Mouse (Mus musculus): ENCODE measurements around the gene Bean1. TPM values are rescaled to one million over a fixed set of nuclear protein-coding genes. Genes with fewer than 3 reads are reported as not detected.

Bean1 gene
- total and polyA plus RNA-seq, 2 experiments from 2014 or later, result 0.57 to 3.9 TPM

DNA sequence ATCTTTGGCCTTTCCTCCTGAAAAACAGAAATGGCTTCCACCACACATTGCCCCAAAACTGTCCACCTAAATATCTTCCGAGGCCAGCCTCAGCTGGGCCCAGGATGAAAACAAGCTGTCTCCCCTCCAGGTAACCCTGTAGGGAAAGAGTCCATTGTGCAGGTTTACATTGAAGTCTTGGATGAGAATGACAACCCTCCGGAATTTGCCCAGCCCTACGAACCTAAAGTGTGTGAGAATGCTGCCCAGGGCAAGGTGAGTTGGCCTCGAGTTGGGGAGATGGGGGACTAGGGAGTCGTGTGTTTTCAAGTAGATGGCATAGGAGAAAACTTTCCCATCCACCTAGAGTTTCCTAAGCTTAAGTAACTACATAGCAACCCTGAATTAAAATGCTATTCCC lies 32.6 kb upstream of the Bean1 start:
- 77% methylated on average over 5 of the region's 5 CpGs for WGBS
- H3K9me3 ChIP-seq (replicated peaks; ENCODE audit: control insufficient read depth, low read length), result no peaks in the 10 kb centered on the region
- no peak overlapping the region for H3K4me2 ChIP-seq (ENCODE audit: low read depth, low read length)
- no peak overlapping the region for H3K9ac ChIP-seq (replicated peaks; ENCODE audit: low read depth, low read length)
- no peaks in the 10 kb centered on the region; the same call in 1 of the 2 replicates for H3K27me3 ChIP-seq (ENCODE audit: control insufficient read depth, insufficient read depth, low read length)
- ATAC-seq (ENCODE audit: insufficient read depth, low read depth) (no peak), DNase-seq (ENCODE audit: low spot score) (no peak)
- no peak for TF ChIP-seq CTCF (IDR thresholded peaks at IDR 0.05; ENCODE audit: low read depth)
- no peak for TF ChIP-seq EP300 (IDR thresholded peaks at IDR 0.05; ENCODE audit: low read depth)
- H3K36me3 ChIP-seq (replicated peaks; ENCODE audit: control insufficient read depth, insufficient read depth, low read length), result peaks cover 21% of the 10 kb centered on the region
- no peaks in the 10 kb centered on the region for H3K4me1 ChIP-seq (ENCODE audit: control insufficient read depth, insufficient read depth)
- H3K27ac ChIP-seq (ENCODE audit: low read depth), result no peak overlapping the region
- no peak overlapping the region for H3K4me3 ChIP-seq (ENCODE audit: low read depth, low read length)

DNA sequence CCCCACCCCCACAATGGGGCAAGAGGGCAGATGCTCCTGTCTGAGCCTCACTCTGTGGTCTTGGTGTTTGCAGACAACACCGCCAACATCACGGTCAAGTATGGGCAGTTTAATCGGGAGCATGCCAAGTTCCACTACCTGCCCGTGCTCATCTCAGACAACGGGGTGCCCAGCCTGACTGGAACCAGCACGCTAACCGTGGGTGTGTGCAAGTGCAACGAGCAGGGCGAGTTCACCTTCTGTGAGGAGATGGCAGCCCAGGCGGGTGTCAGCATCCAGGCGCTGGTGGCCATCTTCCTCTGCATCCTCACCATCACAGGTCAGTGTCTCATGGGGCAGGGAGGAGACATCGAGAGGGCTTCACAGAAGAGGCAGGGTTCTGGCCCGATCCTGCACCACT lies 29.6 kb upstream of the Bean1 start:
- no peak for TF ChIP-seq CTCF (IDR thresholded peaks at IDR 0.05; ENCODE audit: low read depth)
- no peak for TF ChIP-seq EP300 (IDR thresholded peaks at IDR 0.05; ENCODE audit: low read depth)
- H3K36me3 ChIP-seq (replicated peaks; ENCODE audit: control insufficient read depth, insufficient read depth, low read length), result peaks cover 24% of the 10 kb centered on the region
- DNase-seq (ENCODE audit: low spot score), result no peak
- ATAC-seq (ENCODE audit: insufficient read depth, low read depth), result no peak
- WGBS, result 83% methylated on average over 13 of the region's 13 CpGs
- no peak overlapping the region for H3K4me3 ChIP-seq (ENCODE audit: low read depth, low read length)
- no peak overlapping the region for H3K4me2 ChIP-seq (ENCODE audit: low read depth, low read length)
- H3K27me3 ChIP-seq (ENCODE audit: control insufficient read depth, insufficient read depth, low read length), result no peaks in the 10 kb centered on the region; the same call in 1 of the 2 replicates
- no peak overlapping the region for H3K27ac ChIP-seq (ENCODE audit: low read depth)
- H3K9ac ChIP-seq (replicated peaks; ENCODE audit: low read depth, low read length), result no peak overlapping the region
- H3K9me3 ChIP-seq (replicated peaks; ENCODE audit: control insufficient read depth, low read length), result no peaks in the 10 kb centered on the region
- no peaks in the 10 kb centered on the region for H3K4me1 ChIP-seq (ENCODE audit: control insufficient read depth, insufficient read depth)

DNA sequence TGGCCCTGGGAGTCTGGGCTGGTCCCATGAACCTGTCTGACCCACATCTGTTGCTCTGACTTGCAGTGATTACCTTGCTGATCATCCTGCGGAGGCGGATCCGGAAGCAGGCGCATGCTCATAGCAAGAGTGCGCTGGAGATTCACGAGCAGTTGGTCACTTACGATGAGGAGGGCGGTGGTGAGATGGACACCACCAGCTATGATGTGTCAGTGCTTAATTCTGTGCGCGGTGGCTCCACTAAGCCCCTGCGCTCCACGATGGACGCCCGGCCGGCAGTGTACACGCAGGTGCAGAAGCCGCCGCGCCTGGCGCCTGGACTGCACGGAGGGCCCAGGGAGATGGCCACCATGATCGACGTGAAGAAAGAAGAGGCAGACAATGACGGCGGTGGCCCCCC lies 27.8 kb upstream of the Bean1 start:
- H3K9ac ChIP-seq (replicated peaks; ENCODE audit: low read depth, low read length), result no peak overlapping the region
- no peak for TF ChIP-seq EP300 (IDR thresholded peaks at IDR 0.05; ENCODE audit: low read depth)
- no peaks in the 10 kb centered on the region for H3K9me3 ChIP-seq (replicated peaks; ENCODE audit: control insufficient read depth, low read length)
- DNase-seq (ENCODE audit: low spot score) (no peak), ATAC-seq (ENCODE audit: insufficient read depth, low read depth) (no peak)
- H3K4me3 ChIP-seq (ENCODE audit: low read depth, low read length), result no peak overlapping the region
- H3K36me3 ChIP-seq (replicated peaks; ENCODE audit: control insufficient read depth, insufficient read depth, low read length), result peaks cover 21% of the 10 kb centered on the region
- H3K4me1 ChIP-seq (ENCODE audit: control insufficient read depth, insufficient read depth), result no peaks in the 10 kb centered on the region
- no peak overlapping the region for H3K4me2 ChIP-seq (ENCODE audit: low read depth, low read length)
- H3K27ac ChIP-seq (ENCODE audit: low read depth), result no peak overlapping the region
- 84% methylated on average over 25 of the region's 25 CpGs for WGBS
- no peaks in the 10 kb centered on the region; the same call in 1 of the 2 replicates for H3K27me3 ChIP-seq (ENCODE audit: control insufficient read depth, insufficient read depth, low read length)

DNA sequence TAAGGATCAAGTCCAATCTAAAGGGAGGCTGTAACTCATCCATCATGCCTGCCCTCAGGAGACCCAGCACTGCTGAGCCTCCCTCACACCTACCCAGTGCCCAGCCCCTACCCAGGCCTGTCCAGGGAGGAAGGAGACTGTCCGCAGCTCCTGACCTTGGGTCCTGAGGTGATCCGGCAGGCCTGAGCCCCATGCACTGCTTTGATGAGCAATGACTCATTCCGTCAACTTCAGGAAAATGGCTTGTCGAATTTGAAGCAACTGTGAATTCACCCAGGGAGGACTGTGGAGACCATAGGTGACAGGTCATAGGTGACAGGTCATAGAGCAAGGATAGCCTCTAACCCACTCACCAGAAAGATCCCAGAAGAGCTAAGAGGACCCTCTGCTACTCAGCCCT lies 26.9 kb upstream of the Bean1 start:
- no peak overlapping the region for H3K9ac ChIP-seq (replicated peaks; ENCODE audit: low read depth, low read length)
- no peaks in the 10 kb centered on the region; the same call in 1 of the 2 replicates for H3K27me3 ChIP-seq (ENCODE audit: control insufficient read depth, insufficient read depth, low read length)
- TF ChIP-seq CTCF (IDR thresholded peaks at IDR 0.05; ENCODE audit: low read depth) (no peak), EP300 (IDR thresholded peaks at IDR 0.05; ENCODE audit: low read depth) (no peak)
- no peak overlapping the region for H3K27ac ChIP-seq (ENCODE audit: low read depth)
- 66% methylated on average over 4 of the region's 4 CpGs for WGBS
- peaks cover 17% of the 10 kb centered on the region for H3K36me3 ChIP-seq (replicated peaks; ENCODE audit: control insufficient read depth, insufficient read depth, low read length)
- no peak overlapping the region for H3K4me2 ChIP-seq (ENCODE audit: low read depth, low read length)
- H3K4me1 ChIP-seq (ENCODE audit: control insufficient read depth, insufficient read depth), result no peaks in the 10 kb centered on the region
- no peaks in the 10 kb centered on the region for H3K9me3 ChIP-seq (replicated peaks; ENCODE audit: control insufficient read depth, low read length)
- ATAC-seq (ENCODE audit: insufficient read depth, low read depth), result no peak
- no peak overlapping the region for H3K4me3 ChIP-seq (ENCODE audit: low read depth, low read length)
- DNase-seq (ENCODE audit: low spot score), result no peak

DNA sequence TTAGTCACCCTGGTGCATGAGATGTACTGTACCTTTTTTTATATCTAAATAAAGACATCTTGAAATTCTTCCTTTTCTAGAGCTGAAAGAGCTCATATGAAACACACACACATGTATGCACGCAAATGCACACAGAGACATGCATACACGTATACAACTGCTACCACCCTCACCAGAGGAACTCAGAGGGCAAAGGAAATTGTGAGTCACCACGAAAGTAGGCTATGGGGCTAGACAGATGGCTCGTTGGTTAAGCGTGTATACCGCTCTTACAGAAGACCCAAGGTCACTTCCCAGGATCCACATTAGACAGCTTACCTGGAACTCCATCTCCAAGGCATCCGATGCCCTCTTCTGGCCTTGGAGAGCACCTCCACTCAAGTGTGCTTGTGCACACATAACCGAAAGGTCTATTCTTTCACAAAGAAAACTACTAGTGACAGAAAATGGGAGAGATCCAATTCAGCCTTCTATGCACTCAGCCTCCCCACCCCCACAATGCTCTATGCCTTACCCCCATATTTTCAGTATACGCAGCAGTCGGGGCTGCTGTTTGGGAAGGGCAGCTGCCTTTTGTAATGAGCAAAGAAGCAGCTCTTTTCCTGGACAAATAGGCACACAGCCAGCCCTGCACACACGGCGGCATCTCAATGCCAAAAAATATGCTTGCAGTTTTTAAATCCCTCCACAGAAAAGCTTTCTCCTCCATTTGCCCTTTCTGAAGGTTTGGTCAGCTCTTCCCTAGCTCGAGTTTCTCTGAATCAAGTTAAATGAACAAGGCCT lies 25.6 kb upstream of the Bean1 start:
- no peaks in the 10 kb centered on the region for H3K9me3 ChIP-seq (replicated peaks; ENCODE audit: control insufficient read depth, low read length)
- TF ChIP-seq EP300 (IDR thresholded peaks at IDR 0.05; ENCODE audit: low read depth) (no peak), CTCF (IDR thresholded peaks at IDR 0.05; ENCODE audit: low read depth) (peak; percentile 22; the same call in 1 of the 2 replicates)
- H3K4me3 ChIP-seq (ENCODE audit: low read depth, low read length), result no peak overlapping the region
- no peaks in the 10 kb centered on the region for H3K4me1 ChIP-seq (ENCODE audit: control insufficient read depth, insufficient read depth)
- no peak overlapping the region for H3K27ac ChIP-seq (ENCODE audit: low read depth)
- DNase-seq (ENCODE audit: low spot score) (no peak), ATAC-seq (ENCODE audit: insufficient read depth, low read depth) (no peak)
- no peak overlapping the region for H3K9ac ChIP-seq (replicated peaks; ENCODE audit: low read depth, low read length)
- no peaks in the 10 kb centered on the region; the same call in 1 of the 2 replicates for H3K27me3 ChIP-seq (ENCODE audit: control insufficient read depth, insufficient read depth, low read length)
- 72% methylated on average over 13 of the region's 13 CpGs for WGBS
- 0 out of 2 replicates have a peak, but pooled peaks cover 8% of the 10 kb centered on the region for H3K36me3 ChIP-seq (replicated peaks; ENCODE audit: control insufficient read depth, insufficient read depth, low read length)
- no peak overlapping the region for H3K4me2 ChIP-seq (ENCODE audit: low read depth, low read length)
